Mouse (Mus musculus): ENCODE measurements around the gene Gorasp1. TPM values are rescaled to one million over a fixed set of nuclear protein-coding genes. Genes with fewer than 3 reads are reported as not detected.

Gene Gorasp1
- polyA plus RNA-seq (2014; fragmentation: Nextera tagmentation; extraction: Ambion mirVana): 25.2 and 31.7 TPM in 2 replicates

DNA sequence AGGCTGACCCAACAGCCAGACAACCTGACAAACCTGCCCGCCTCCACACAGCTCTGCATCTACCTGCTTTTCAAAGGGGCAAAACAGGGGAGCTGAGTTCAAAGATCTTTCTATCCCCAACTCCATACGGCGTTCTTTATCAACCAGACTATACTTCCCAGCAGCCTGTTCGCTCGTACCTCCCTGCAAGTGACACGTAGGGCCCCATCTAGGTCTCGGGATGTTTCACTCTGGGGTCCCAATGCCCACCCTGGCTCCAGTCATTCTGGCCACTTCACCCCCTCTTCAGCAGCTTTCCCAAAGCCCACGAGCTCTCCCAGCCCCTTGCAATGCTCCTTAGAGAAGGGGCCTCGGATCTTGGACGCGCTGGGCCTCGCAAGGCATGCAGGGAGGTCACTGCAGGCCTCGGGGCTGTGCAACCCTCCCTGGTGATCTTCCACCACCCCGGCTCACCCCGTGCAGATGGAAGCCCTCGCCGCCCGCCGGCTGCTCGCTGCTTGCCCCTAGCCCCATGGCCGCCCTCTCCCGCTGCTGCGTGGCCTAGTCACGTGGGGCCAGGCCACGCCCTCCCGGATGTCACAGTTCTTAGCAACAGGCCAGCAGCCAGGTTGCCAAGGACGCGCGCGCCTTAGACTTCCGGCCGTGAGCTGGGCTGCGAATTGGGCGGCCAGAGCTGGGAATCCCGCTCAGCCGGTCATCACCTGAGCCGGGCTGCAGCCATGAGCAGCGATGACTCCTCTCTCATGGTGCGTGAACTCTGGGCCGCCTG is at the start of gene Gorasp1, which contains the start of gene Ttc21a:
TSS of gene Gorasp1 (minus strand) at position 561 of the 769 bp plus-strand sequence.
TSS of gene Ttc21a (plus strand) at position 602 of the 769 bp plus-strand sequence.
- Histone ChIP-seq H3K4me1 (ENCODE audit: control insufficient read depth, insufficient read depth, low read length) (peaks cover 9% of the 10 kb centered on the region), H3K36me3 (ENCODE audit: control insufficient read depth, insufficient read depth, low read length) (peaks cover 4% of the 10 kb centered on the region; the same call in 1 of the 2 replicates), H3K4me3 (replicated peaks; ENCODE audit: low read depth, low read length) (peak within 1 kb of the TSS; percentile 73), H3K9ac (replicated peaks; ENCODE audit: low read length) (peak within 1 kb of the TSS; percentile 88), H3K27me3 (ENCODE audit: control insufficient read depth, insufficient read depth, low read length) (no peaks in the 10 kb centered on the region), H3K4me2 (ENCODE audit: low read length) (peak within 1 kb of the TSS; percentile 85), H3K27ac (replicated peaks; ENCODE audit: low read depth, low read length) (peak within 1 kb of the TSS; percentile 72; the same call in 1 of the 2 replicates), H3K9me3 (ENCODE audit: control insufficient read depth, low read length) (no peaks in the 10 kb centered on the region)
- peak; percentile 97 for DNase-seq
- peak; percentile 96 for ATAC-seq (ENCODE audit: low FRiP score, low TSS enrichment)
- 4% methylated on average over 40 of the region's 40 CpGs for WGBS

DNA sequence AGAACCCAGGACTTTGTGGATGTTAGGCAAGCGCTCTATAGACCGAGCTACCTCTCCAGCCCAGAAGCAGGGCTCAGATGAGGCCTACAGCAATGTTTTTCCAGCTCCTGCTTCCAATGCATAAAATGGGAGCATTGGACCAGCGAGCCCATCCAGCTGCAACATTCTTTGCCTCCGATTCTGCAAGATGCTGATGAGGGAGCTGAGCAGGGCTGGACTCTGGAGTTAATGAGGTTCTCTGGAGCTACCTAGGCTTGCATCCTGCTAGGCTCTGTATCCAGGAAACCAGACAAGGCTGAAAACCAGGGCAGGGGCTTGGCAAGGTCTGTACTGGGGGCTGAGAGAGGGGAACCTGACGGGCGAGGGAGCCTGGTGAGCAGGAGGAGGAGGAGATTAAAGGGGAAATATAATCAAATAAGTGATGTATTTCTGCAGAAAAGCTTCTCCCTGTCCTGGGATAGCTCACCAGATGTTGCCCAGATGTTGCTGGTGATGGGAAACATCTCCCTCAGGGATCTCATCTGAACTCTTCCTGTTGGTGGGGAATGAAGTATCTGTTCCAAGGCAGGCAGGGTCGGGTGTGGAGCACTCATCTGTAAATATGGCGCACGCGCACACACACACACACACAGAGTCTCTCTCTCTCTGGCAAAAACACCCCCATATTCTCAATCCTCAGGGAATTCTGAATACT is 48.7 kb upstream of the Gorasp1 start:
- H3K4me2 ChIP-seq (ENCODE audit: low read length): no peak overlapping the region

DNA sequence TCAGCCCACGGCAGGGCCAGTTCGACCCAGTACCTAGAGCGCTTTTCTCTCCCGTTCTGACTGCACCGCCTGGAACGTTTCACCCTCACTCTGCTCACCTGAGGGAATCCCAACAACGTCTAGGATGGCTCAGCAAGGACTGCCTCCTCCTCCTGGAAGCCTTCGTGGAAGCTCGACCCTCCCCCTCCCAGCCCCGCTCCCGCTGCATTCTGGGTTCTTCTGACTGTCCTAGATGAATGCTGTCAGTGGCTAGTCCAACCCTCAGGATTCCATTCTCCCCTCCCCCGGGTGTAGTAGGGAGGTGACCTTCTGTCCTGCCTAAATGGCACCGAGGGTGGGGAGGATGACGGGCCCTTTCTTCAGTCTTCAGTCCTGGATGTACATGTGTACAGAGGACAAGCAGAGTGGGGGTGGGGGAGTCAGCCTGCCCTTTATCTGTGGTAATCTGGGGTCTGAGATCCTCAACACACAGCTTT is 47.2 kb upstream of the Gorasp1 start, which contains the start of gene Csrnp1:
TSS of gene Csrnp1 (minus strand) at position 123 of the 476 bp plus-strand sequence.
- Histone ChIP-seq H3K9ac (replicated peaks; ENCODE audit: low read length) (peak within 1 kb of the TSS; percentile 56), H3K4me3 (replicated peaks; ENCODE audit: low read depth, low read length) (peak within 1 kb of the TSS; percentile 49), H3K4me1 (ENCODE audit: control insufficient read depth, insufficient read depth, low read length) (peaks cover 28% of the 10 kb centered on the region), H3K4me2 (ENCODE audit: low read length) (peak within 1 kb of the TSS; percentile 84), H3K27me3 (ENCODE audit: control insufficient read depth, insufficient read depth, low read length) (peaks cover 21% of the 10 kb centered on the region), H3K27ac (replicated peaks; ENCODE audit: low read depth, low read length) (no peak within 1 kb of the TSS), H3K9me3 (ENCODE audit: control insufficient read depth, low read length) (no peaks in the 10 kb centered on the region), H3K36me3 (ENCODE audit: control insufficient read depth, insufficient read depth, low read length) (no peaks in the 10 kb centered on the region)
- DNase-seq (no peak), ATAC-seq (ENCODE audit: low FRiP score, low TSS enrichment) (no peak)
- WGBS: 8% methylated on average over 14 of the region's 14 CpGs

More for the DNA sequence above, 48.7 kb upstream of the Gorasp1 start:
- Histone ChIP-seq H3K9ac (replicated peaks; ENCODE audit: low read length) (no peak overlapping the region), H3K27ac (replicated peaks; ENCODE audit: low read depth, low read length) (no peak overlapping the region), H3K9me3 (ENCODE audit: control insufficient read depth, low read length) (no peaks in the 10 kb centered on the region), H3K4me1 (ENCODE audit: control insufficient read depth, insufficient read depth, low read length) (peaks cover 26% of the 10 kb centered on the region), H3K27me3 (ENCODE audit: control insufficient read depth, insufficient read depth, low read length) (peaks cover 21% of the 10 kb centered on the region), H3K4me3 (replicated peaks; ENCODE audit: low read depth, low read length) (no peak overlapping the region), H3K36me3 (ENCODE audit: control insufficient read depth, insufficient read depth, low read length) (no peaks in the 10 kb centered on the region)
- no peak for DNase-seq
- ATAC-seq (ENCODE audit: low FRiP score, low TSS enrichment): no peak
- 83% methylated on average over 10 of the region's 10 CpGs for WGBS

DNA sequence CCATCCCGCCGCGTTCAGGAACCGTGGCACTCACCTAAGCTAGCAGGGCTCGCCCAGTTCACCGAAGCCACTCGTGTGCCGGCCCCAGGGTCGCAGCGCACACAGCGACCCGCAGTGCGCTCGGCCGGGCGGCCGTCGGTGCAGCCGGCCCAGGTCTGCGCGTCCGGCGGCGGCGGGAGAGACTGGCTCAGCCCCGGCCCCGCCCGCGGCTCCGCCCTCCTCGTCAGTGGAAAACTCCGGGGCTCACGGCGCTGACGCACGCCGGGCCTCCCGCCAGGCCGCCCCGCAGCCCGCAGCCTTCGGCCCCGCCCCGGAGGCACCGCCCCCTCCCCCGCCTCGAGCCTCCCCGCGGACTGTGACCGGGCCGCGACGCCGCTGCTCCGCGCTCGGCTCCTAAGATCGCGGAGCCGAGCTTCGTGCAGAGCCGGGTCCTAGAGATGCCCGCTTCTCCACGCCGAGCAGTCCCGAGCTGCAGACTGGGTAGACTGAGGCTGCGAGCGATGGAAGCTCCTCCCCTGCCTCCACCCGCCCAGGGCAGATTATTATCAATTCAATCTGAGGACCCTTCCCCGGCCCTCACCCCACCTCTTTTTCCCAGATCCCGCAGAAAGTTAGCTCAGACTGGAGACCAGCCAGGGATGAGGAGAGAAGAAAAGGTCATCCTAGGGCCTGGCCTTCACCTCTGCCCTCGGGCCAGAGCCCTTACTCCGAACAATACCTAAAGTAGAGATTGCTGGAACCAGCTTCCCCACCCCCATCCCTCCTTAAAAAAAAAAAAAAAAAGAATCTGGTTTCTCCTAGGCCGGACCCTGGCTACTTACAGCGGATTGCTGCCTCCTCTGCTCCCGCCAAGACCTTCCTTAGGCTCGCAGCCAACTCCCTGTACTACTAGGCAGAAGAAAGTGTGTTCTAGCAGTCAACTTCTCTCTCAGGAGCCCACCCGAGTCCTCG is 46.5 kb upstream of the Gorasp1 start:
- under 1% methylated on average over 78 of the region's 79 CpGs for WGBS
- ATAC-seq (ENCODE audit: low FRiP score, low TSS enrichment) (peak; percentile 74), DNase-seq (peak; percentile 82)
- Histone ChIP-seq H3K9ac (replicated peaks; ENCODE audit: low read length) (peak overlapping the region; percentile 56), H3K4me1 (ENCODE audit: control insufficient read depth, insufficient read depth, low read length) (peaks cover 28% of the 10 kb centered on the region), H3K27ac (replicated peaks; ENCODE audit: low read depth, low read length) (no peak overlapping the region), H3K27me3 (ENCODE audit: control insufficient read depth, insufficient read depth, low read length) (peaks cover 21% of the 10 kb centered on the region), H3K4me2 (ENCODE audit: low read length) (peak overlapping the region; percentile 84), H3K9me3 (ENCODE audit: control insufficient read depth, low read length) (no peaks in the 10 kb centered on the region), H3K36me3 (ENCODE audit: control insufficient read depth, insufficient read depth, low read length) (no peaks in the 10 kb centered on the region), H3K4me3 (replicated peaks; ENCODE audit: low read depth, low read length) (peak overlapping the region; percentile 49)

DNA sequence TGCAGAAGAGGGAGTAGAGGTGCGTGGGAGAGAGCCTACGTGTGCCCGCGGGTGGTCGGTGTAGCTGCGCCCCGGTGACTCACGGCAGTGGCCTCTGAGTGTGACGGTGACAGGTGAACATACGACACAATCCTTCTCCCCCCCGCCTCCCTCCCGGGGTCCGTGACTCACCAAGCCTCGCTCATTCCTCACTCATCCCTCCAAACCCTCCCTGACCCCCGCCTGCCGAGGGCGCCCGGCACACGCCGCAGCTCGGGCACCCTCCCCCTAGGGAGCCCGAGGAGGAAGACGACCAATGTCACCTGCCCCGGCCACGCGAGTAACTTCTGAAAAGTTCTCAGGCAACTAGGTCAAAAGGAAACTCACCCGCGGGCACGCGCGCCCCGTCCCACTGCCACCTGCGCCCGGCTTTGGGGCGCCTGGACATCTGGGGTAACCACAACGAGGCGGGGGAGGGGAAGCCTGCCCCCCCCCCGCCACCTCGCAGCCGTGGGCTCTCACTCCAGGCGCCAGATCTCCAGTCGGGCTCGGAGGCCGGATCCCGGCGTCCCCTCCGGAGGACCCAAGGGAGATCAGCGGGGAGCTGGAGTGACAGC is 45.7 kb upstream of the Gorasp1 start:
- H3K4me1 ChIP-seq (ENCODE audit: control insufficient read depth, insufficient read depth, low read length): peaks cover 28% of the 10 kb centered on the region
- peaks cover 21% of the 10 kb centered on the region for H3K27me3 ChIP-seq (ENCODE audit: control insufficient read depth, insufficient read depth, low read length)
- H3K9me3 ChIP-seq (ENCODE audit: control insufficient read depth, low read length): no peaks in the 10 kb centered on the region
- no peak overlapping the region for H3K27ac ChIP-seq (replicated peaks; ENCODE audit: low read depth, low read length)
- H3K4me2 ChIP-seq (ENCODE audit: low read length): peak overlapping the region; percentile 84
- H3K4me3 ChIP-seq (replicated peaks; ENCODE audit: low read depth, low read length): peak overlapping the region; percentile 49
- ATAC-seq (ENCODE audit: low FRiP score, low TSS enrichment) (0 out of 2 replicates have a peak, but pooled peaks have one; percentile 3), DNase-seq (no peak)
- peak overlapping the region; percentile 56 for H3K9ac ChIP-seq (replicated peaks; ENCODE audit: low read length)
- no peaks in the 10 kb centered on the region for H3K36me3 ChIP-seq (ENCODE audit: control insufficient read depth, insufficient read depth, low read length)
- 2% methylated on average over 48 of the region's 48 CpGs for WGBS

DNA sequence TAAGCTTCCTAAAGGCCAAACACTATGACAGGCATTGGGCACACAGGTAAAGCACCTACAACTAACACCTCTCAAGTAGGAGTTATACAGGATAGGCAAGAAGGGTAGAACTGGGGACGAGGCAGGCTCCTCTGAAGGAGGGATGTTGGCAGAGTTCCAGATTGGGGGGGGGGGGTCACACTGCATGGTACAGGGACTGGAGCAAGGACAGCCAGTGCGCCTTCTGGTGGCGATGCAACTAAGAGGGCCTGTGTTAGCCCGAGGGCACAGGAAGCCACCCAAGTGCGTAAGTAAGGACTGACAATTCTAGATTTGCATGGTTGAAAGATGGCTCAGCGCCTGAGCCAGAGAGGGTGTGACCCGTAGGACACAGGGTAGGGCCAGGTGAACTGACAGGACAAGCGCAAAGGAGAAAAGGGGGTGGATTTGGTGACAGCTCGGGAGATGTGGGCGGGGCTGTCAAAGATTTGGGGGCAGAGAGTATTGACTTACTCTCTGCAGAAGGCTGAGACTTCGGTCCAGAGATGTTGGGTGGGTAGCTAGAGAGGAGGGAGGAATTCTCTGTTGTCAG is 45.0 kb upstream of the Gorasp1 start:
- 2% methylated on average over 11 of the region's 11 CpGs for WGBS
- no peak overlapping the region; the same call in 1 of the 2 replicates for H3K9ac ChIP-seq (replicated peaks; ENCODE audit: low read length)
- H3K4me3 ChIP-seq (replicated peaks; ENCODE audit: low read depth, low read length): peak overlapping the region; percentile 49; the same call in 1 of the 2 replicates
- H3K4me2 ChIP-seq (ENCODE audit: low read length): peak overlapping the region; percentile 84
- no peak overlapping the region for H3K27ac ChIP-seq (replicated peaks; ENCODE audit: low read depth, low read length)
- H3K9me3 ChIP-seq (ENCODE audit: control insufficient read depth, low read length): no peaks in the 10 kb centered on the region
- DNase-seq (peak; percentile 62), ATAC-seq (ENCODE audit: low FRiP score, low TSS enrichment) (no peak)
- peaks cover 32% of the 10 kb centered on the region for H3K4me1 ChIP-seq (ENCODE audit: control insufficient read depth, insufficient read depth, low read length)
- no peaks in the 10 kb centered on the region for H3K36me3 ChIP-seq (ENCODE audit: control insufficient read depth, insufficient read depth, low read length)
- peaks cover 21% of the 10 kb centered on the region for H3K27me3 ChIP-seq (ENCODE audit: control insufficient read depth, insufficient read depth, low read length)

DNA sequence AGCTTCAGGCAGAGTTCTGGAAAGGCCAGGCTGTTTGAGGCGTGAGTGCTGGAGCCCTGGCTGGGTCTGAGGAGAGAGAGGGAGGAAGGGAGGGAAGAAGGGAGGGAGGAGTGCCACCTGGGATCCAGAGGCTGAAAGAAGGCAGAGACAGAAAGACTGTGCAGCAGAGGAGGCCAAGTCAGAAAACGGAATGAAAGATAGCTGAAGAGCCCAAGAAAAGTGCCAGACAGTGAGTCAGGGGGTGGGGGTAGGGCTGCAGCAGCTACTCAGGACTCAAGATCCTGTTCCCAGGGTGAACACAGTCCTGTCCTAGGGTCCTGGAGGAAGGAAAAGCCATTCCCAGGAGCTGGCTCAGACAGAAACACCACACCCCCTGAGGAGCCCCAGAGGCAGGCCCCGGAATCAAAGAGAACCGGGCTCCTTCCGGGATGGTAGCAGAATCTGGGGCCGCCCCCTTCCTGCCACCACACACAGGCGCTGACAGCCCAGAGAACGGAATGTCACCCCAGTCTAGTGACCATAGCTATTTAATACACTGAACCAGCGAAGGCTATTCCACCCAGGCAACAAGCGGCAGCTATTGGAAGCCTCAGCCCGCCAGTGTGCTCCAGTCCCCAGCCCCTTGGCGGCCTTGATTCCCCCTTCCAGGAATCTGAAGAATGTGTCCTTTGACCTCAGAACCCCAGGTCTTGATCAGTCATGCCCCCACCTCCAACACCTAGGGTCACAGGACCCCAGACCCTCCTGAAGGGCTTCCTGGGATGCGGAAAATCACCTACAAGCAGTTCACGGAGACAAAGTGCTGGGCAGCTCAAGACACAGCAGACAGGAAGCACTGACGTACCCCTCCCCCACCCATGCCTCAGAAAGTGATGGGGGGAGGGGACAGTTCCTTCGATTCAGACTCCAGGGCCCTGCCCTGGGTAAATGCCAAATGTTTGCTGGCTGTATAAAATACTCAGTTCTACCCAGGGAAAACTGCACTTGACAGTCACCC is 44.1 kb upstream of the Gorasp1 start:
- H3K27me3 ChIP-seq (ENCODE audit: control insufficient read depth, insufficient read depth, low read length): peaks cover 21% of the 10 kb centered on the region
- no peak for ATAC-seq (ENCODE audit: low FRiP score, low TSS enrichment)
- H3K9ac ChIP-seq (replicated peaks; ENCODE audit: low read length): peak overlapping the region; percentile 16; the same call in 1 of the 2 replicates
- H3K9me3 ChIP-seq (ENCODE audit: control insufficient read depth, low read length): no peaks in the 10 kb centered on the region
- H3K36me3 ChIP-seq (ENCODE audit: control insufficient read depth, insufficient read depth, low read length): no peaks in the 10 kb centered on the region
- peak overlapping the region; percentile 12; the same call in 1 of the 2 replicates for H3K4me3 ChIP-seq (replicated peaks; ENCODE audit: low read depth, low read length)
- WGBS: 4% methylated on average over 16 of the region's 16 CpGs
- peak overlapping the region; percentile 84 for H3K4me2 ChIP-seq (ENCODE audit: low read length)
- peak; percentile 71 for DNase-seq
- peaks cover 32% of the 10 kb centered on the region for H3K4me1 ChIP-seq (ENCODE audit: control insufficient read depth, insufficient read depth, low read length)
- peak overlapping the region; percentile 66; the same call in 1 of the 2 replicates for H3K27ac ChIP-seq (replicated peaks; ENCODE audit: low read depth, low read length)
